Mouse (Mus musculus) fibroblast of lung, adult 2 months (primary cell): ENCODE measurements around the gene Dnah2.
"Not testable (repeated sequence)": the region's sequence is repeated elsewhere in the genome, so short reads cannot be mapped to it uniquely, and the experiment has no call there.

Source experiments
- DNase-seq: peaks from one replicate; pipeline ENCODE4 v3.0.0-alpha.2; 2011; ENCODE audit warnings: low read depth

Gene Dnah2

DNA sequence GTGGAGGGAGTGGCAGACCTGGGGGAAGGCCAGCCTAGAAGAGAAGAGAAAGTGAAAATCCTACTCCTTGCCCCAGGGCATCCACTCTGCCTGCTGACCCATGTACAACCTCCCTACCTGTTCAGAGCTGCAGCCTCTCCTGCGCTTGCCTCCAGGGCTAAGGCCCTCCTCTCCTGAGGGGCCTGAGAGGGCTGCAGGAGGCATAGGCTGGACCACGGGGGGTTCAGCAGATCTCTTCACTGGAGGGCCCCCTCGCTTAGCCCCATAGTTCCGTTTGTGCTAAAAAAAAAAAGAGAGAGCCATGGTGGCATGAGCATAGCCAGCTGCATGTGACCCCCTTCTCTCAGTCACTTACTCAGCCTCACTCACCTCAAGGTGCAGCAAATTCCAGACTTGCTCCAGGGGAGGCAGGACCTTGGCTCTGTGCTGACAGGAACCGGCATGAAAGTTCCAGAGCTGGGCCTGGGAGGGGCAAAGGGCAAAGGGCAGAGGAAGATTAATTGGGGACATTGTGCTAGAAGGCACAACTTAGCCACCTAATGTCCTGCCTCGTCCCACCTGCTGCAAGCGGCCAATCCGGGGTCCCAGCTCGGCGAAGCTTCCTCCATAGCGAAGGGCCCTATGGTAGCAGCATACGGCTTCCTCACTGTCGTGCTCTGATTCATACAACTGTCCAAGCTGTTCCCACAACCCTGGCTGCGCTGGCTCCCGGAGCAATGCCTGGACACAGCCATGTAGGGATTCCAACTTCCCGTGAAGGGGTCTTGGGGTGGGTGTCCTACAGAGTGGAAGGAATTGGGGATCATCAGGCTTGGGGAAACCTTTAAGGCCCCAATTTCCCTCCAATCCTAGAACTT lies 141.8 kb downstream of the Dnah2 start:
- DNase-seq = no peak

- no peak for DNase-seq
These were observed 142.6 kb downstream of the Dnah2 start for GRCm38 (mm10) chr11:69406282-69406681.

- DNase-seq = no peak
These were observed 143.3 kb downstream of the Dnah2 start for GRCm38 (mm10) chr11:69405397-69406200.

DNA sequence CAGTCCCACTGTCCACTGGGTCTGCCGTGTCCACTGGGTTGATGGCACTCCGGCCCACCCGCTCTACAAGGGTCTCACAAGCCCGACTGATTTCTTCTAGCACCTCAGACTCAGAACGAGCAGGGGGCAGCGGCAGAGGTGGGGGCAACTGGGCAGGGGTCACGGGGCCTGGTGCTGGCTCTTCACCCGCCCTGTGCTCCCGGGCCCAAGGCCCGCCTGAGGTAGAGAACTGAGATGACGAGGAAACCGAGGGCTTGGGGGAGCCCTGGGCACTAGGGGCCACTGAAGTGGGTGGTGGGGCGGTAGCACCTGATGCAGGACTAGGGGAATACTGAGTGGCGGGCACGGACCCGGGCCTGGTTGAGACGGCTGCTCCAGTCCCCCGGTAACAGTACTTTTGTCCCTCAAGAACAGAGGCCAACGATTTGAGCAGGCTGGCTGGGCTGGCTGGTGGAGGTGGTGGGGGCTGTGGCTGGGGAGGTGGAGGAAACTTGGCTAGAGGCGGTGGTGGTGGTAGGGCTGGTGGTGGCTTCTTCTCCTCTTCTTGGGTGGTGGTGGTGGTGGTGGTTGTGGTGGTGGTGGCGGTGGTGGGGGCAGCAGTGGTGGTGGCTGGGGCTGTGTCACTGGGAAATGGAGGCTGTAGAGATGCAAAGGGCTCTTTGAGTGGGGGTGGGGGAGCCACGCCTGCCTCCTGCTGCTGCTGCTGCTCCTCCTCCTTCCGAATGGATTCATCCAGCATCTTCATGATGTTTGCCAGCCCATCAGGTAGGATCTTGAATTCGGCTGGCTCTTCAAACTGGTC lies 144.1 kb downstream of the Dnah2 start:
- no peak for DNase-seq

- DNase-seq = no peak
These were observed 145.0 kb downstream of the Dnah2 start for GRCm38 (mm10) chr11:69403691-69404594.

DNA sequence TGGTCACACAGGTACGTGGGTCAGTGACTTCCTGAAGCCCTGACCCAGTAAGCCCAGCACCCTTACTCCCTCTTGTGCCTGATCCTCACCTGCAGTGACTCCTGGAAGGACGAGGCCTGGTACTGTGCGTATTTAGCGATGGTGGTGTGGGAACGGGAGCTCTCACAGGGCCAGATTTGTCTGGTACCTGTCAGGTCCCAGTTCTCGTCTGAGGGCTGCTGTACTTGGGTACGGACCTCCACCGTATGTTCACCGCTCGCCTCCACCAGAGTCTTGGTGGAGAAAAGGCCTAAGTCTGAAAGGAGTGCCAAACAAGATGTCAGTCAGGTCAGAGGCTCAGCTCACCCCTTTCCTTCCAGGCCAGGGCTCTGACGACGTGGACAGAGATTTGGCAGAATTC lies 146.9 kb downstream of the Dnah2 start:
- no peak for DNase-seq

GRCm38 (mm10) chr11:69401210-69401637 lies 147.7 kb downstream of the Dnah2 start:
- DNase-seq = no peak

GRCm38 (mm10) chr11:69400083-69400850 lies 148.6 kb downstream of the Dnah2 start:
- no peak for DNase-seq

- DNase-seq = no peak
These were observed 149.5 kb downstream of the Dnah2 start for GRCm38 (mm10) chr11:69399201-69400082.

DNA sequence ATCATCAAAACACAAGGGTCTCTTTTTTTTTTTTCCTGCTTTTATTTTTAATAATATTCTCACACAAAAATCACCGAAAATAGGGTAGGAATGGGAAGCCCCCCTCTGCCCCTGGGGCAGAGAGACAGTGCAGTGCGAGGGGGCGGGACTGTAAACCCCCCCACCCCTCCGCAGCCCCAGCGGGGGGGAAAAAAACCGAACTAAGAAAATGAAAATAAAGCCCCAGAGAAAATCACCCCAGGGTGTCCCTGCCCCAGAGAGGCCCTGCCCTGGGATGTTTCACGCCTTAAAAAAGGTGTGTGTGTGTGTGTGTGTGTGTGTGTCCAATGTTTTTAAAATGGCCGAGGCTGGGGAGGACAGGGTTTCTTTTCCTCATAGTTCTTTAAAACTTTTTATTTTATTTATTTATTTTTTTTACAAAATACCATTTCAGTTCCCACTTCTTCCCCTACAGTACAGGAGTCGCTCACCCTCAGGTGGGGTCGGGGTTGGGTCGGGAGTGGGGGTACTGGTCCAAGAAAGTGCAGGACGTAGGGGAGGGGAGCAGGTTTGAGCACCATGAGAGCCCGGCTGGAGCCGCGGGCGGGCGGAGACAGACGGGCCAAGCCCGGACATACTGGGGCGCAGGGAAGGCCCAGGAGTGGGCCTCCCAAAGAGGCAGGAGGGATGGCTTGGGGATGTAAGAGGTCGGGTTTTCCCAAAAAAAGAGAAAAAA lies 150.3 kb downstream of the Dnah2 start:
- no peak for DNase-seq

DNA sequence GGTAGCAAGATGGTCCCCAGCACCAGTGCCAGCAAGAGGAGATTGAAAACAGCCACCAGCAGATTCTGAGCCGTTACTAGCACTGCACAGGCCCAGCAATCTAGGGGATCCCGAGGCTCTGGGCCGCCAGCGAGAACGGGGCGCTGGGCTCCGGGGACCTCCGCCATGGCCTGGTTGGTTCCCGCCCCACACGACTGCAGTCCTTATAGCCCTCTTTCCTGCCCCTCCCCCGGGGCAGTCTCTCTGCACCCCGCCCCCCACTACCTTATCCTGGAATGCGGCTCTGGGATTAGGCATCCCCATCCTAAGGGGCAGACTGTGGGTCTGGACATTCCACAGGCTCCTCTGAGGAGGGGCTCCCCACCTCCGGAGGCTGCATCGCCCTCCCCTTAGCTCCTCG lies 150.9 kb downstream of the Dnah2 start, which contains the start of gene Tmem88:
Gene Tmem88, minus strand, starts transcription at position 176 of the 400 bp plus-strand sequence.
- DNase-seq = no peak

DNA sequence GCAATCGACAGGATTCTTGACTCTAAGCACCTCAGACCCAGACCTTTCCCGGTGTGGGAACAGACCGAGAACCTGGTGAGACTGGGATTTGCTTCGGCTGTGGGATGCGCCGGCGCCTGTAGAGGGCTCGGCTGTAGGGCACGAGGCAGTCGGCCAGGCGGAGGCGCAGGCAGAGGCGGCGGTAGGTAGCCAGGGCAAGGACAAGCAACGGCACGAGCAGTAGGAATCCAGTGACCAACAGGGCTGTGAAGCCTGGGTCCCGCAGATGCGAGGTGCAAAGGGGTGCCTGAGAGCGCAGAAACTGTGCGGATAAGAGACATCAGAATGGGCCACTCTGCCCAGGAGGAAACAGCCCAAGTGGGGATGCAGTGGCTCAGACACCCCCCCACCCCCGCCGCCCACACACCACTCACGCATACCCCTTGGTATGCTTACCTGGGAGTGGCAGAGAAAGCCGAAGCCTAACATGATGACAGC lies 151.3 kb downstream of the Dnah2 start:
- DNase-seq = no peak

DNA sequence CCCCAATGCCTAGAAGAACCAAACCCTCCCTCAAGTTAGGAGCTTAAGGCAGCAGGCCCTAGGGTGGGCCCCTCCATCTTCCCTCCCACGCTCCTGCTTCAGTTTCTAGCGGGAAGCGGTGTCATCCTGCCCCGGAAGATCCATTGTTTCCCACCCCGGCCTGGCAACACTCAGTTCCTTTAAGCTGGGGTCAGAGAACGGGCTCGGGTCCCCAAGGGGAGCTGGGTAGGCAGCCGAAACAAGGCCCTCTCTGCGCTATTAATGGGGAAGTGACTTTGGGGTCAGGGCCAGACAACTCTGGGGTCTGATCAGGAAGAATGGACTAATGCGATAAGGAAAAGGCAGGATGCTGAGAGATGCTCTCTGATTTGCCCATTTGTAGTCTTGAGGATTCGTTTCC lies 152.1 kb downstream of the Dnah2 start:
- no peak for DNase-seq

DNA sequence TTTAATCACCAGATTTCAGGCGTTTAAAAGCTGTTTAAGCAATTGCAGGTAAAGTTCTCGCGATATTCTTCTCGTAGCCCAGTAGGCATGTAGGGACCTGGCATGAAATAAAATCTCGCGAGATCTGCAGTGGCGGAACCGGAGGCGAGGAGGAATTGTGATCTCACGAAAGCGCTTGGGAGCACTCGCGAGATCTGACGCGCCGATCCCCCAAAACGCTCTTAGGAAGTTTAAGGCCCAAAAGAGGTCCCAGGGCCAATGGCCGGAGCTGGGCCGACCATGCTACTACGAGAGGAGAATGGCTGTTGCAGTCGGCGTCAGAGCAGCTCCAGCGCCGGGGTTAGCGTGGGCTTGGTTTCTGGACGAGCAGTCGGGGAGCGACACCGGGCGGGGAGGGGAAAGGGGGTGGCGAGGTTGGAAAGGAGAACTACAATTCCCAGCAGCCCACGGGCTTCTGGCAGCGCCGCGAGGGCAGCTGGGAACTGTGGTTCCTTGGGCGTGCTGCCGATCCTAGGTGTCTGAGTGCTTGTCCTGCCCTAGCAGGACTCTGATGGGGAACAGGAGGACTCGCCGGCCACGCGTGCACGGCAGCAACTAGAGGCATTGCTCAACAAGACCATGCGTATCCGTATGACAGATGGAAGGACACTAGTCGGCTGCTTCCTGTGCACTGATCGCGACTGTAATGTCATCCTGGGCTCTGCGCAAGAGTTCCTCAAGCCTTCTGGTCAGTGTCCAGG lies 153.1 kb downstream of the Dnah2 start:
- peak; percentile 98 for DNase-seq

GRCm38 (mm10) chr11:69395235-69395633 lies 153.7 kb downstream of the Dnah2 start, which contains the start of the genes Naa38 and Cyb5d1:
TSS of gene Naa38 (plus strand) at chr11:69395487.
TSS of gene Cyb5d1 (minus strand) at chr11:69395631.
- peak; percentile 87 for DNase-seq

- not testable (repeated sequence) for DNase-seq
These were observed 154.2 kb downstream of the Dnah2 start for GRCm38 (mm10) chr11:69394591-69395167.

GRCm38 (mm10) chr11:69390400-69391034 lies 158.4 kb downstream of the Dnah2 start:
- no peak for DNase-seq
